Mouse (Mus musculus): ENCODE results near the gene Rabgap1l. TPM values are rescaled to one million over a fixed set of nuclear protein-coding genes. Genes with fewer than 3 reads are reported as not detected.

The Rabgap1l gene
- polyA plus RNA-seq, 1 experiment, result 65.2 TPM

DNA sequence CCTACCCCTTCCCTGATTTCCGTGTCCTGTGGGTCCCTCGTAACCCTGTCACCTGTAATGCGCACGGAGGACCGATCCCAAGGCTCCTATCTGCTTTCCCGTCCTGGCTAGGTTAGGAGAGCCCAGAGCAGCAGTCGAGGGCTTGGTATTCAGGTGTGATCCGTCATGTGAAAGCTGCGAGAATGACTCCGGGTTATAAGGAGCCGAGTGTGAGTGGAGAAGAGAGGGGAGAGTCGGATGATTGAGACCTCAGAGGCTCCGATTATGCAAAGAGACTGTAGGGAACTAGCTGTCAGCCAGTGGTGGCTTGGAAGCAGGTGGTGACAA is 597.7 kb downstream of the Rabgap1l start:
- Histone ChIP-seq H3K4me3 (ENCODE audit: insufficient read depth, low read length) (peak overlapping the region; percentile 89), H3K4me1 (ENCODE audit: control insufficient read depth, insufficient read depth, low read length) (0 out of 2 replicates have a peak, but pooled peaks cover 1% of the 10 kb centered on the region), H3K27ac (ENCODE audit: insufficient read depth, low read length) (0 out of 2 replicates have a peak overlapping the region, but pooled peaks have one; percentile 30)
- TF ChIP-seq POLR2A (IDR thresholded peaks at IDR 0.05; ENCODE audit: extremely low read depth, insufficient read depth, low read length) (no peak), CTCF (IDR thresholded peaks at IDR 0.05; ENCODE audit: extremely low read depth, insufficient read depth, low read length) (no peak)

GRCm38 (mm10) chr1:160194529-160195336 is 598.3 kb downstream of the Rabgap1l start, which contains the start of gene Mrps14:
Mrps14 (plus strand) TSS chr1:160195215.
- 0 out of 2 replicates have a peak within 1 kb of the TSS, but pooled peaks have one; percentile 30 for H3K27ac ChIP-seq (ENCODE audit: insufficient read depth, low read length)
- 0 out of 2 replicates have a peak, but pooled peaks cover 1% of the 10 kb centered on the region for H3K4me1 ChIP-seq (ENCODE audit: control insufficient read depth, insufficient read depth, low read length)
- peak within 1 kb of the TSS; percentile 89 for H3K4me3 ChIP-seq (ENCODE audit: insufficient read depth, low read length)
- TF ChIP-seq POLR2A (IDR thresholded peaks at IDR 0.05; ENCODE audit: extremely low read depth, insufficient read depth, low read length) (peak; percentile 71; the same call in 1 of the 2 replicates), CTCF (IDR thresholded peaks at IDR 0.05; ENCODE audit: extremely low read depth, insufficient read depth, low read length) (peak; percentile 73)

DNA sequence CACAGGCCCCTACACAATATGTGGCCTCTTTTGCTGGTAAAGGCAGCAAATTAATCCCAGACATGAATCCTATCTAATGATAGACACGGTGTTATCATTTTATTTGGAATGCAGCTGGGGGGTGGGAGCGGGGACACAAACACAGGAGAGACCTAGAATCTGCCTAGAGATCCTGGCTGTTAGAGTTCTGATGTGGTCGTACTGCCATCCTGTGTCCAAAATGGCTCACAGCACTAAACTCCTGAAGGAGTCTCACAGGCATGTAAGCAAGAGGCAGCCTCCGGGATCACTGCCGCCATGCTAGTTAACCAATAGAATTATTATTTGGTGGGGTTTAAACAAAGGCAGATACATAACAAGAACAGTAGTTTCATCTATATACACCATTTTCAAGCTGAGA is 608.5 kb downstream of the Rabgap1l start:
- no peak overlapping the region for H3K27ac ChIP-seq (ENCODE audit: insufficient read depth, low read length)
- no peak overlapping the region for H3K4me3 ChIP-seq (ENCODE audit: insufficient read depth, low read length)
- peak; percentile 90 for TF ChIP-seq CTCF (IDR thresholded peaks at IDR 0.05; ENCODE audit: extremely low read depth, insufficient read depth, low read length)
- no peak for TF ChIP-seq POLR2A (IDR thresholded peaks at IDR 0.05; ENCODE audit: extremely low read depth, insufficient read depth, low read length)
- H3K4me1 ChIP-seq (ENCODE audit: control insufficient read depth, insufficient read depth, low read length), result no peaks in the 10 kb centered on the region

- H3K27ac ChIP-seq (ENCODE audit: insufficient read depth, low read length), result no peak overlapping the region
- H3K4me3 ChIP-seq (ENCODE audit: insufficient read depth, low read length), result no peak overlapping the region
- no peak for TF ChIP-seq POLR2A (IDR thresholded peaks at IDR 0.05; ENCODE audit: extremely low read depth, insufficient read depth, low read length)
- TF ChIP-seq CTCF (IDR thresholded peaks at IDR 0.05; ENCODE audit: extremely low read depth, insufficient read depth, low read length), result no peak
- H3K4me1 ChIP-seq (ENCODE audit: control insufficient read depth, insufficient read depth, low read length), result no peaks in the 10 kb centered on the region
Measured at GRCm38 (mm10) chr1:160181216-160181615, 611.8 kb downstream of the Rabgap1l start.

- Histone ChIP-seq H3K4me3 (ENCODE audit: insufficient read depth, low read length) (no peak overlapping the region), H3K4me1 (ENCODE audit: control insufficient read depth, insufficient read depth, low read length) (no peaks in the 10 kb centered on the region), H3K27ac (ENCODE audit: insufficient read depth, low read length) (no peak overlapping the region)
- TF ChIP-seq POLR2A (IDR thresholded peaks at IDR 0.05; ENCODE audit: extremely low read depth, insufficient read depth, low read length), result no peak
Measured at GRCm38 (mm10) chr1:160176903-160177302, 616.1 kb downstream of the Rabgap1l start.

Other genes with a start within 250 kb of the Rabgap1l start
- 9.9 and 10.8 TPM in 2 replicates for gene Rc3h1, start 113.2 kb upstream of the Rabgap1l start, polyA plus RNA-seq (2012; rRNA removed)
- 0.08 and 0.19 TPM in 2 replicates for gene Serpinc1, start 185.4 kb upstream of the Rabgap1l start, polyA plus RNA-seq (2012; rRNA removed)
- 4.8 and 5.1 TPM in 2 replicates for gene Zbtb37, start 241.6 kb upstream of the Rabgap1l start, polyA plus RNA-seq (2012; rRNA removed)

Measured in cortical plate, adult 2 months (tissue).